Mouse (Mus musculus): ENCODE data around the gene Galnt17. TPM values are rescaled to one million over a fixed set of nuclear protein-coding genes. Genes with fewer than 3 reads are reported as not detected.
A peak's percentile ranks its signal among the peaks of the same experiment; 100 is the strongest.

Galnt17 gene
- polyA plus RNA-seq, 1 experiment from 2014 or later, result 4.6 TPM

GRCm38 (mm10) chr5:131007871-131008505 lies 300.3 kb downstream of the Galnt17 start:
- ATAC-seq (ENCODE audit: low FRiP score), result no peak
- no peak overlapping the region for H3K27ac ChIP-seq
- WGBS, result 75% methylated on average over 3 of the region's 3 CpGs

GRCm38 (mm10) chr5:131007198-131007597 lies 301.1 kb downstream of the Galnt17 start:
- H3K9ac ChIP-seq, result no peak overlapping the region
- no peaks in the 10 kb centered on the region for H3K27me3 ChIP-seq
- no peaks in the 10 kb centered on the region for H3K9me3 ChIP-seq (replicated peaks)
- H3K4me3 ChIP-seq, result no peak overlapping the region
- no peaks in the 10 kb centered on the region for H3K4me1 ChIP-seq
- no peak overlapping the region for H3K4me2 ChIP-seq (replicated peaks)
- H3K27ac ChIP-seq, result no peak overlapping the region
- no peaks in the 10 kb centered on the region for H3K36me3 ChIP-seq
- 66% methylated on average over 7 of the region's 7 CpGs for WGBS
- no peak for ATAC-seq (ENCODE audit: low FRiP score)

More at GRCm38 (mm10) chr5:131007871-131008505, 300.3 kb downstream of the Galnt17 start:
- H3K9ac ChIP-seq, result no peak overlapping the region
- no peaks in the 10 kb centered on the region for H3K36me3 ChIP-seq
- H3K4me2 ChIP-seq (replicated peaks), result no peak overlapping the region
- no peaks in the 10 kb centered on the region for H3K4me1 ChIP-seq
- H3K9me3 ChIP-seq (replicated peaks), result no peaks in the 10 kb centered on the region
- no peaks in the 10 kb centered on the region for H3K27me3 ChIP-seq
- no peak overlapping the region for H3K4me3 ChIP-seq

GRCm38 (mm10) chr5:131006524-131006923 lies 301.8 kb downstream of the Galnt17 start:
- Histone ChIP-seq H3K4me1 (no peaks in the 10 kb centered on the region), H3K4me3 (no peak overlapping the region), H3K9me3 (replicated peaks) (no peaks in the 10 kb centered on the region), H3K36me3 (no peaks in the 10 kb centered on the region), H3K4me2 (replicated peaks) (no peak overlapping the region), H3K27ac (no peak overlapping the region), H3K27me3 (no peaks in the 10 kb centered on the region), H3K9ac (no peak overlapping the region)
- ATAC-seq (ENCODE audit: low FRiP score), result no peak
- whole genome bisulfite sequencing, result 86% methylated on average over 3 of the region's 3 CpGs

- Histone ChIP-seq H3K9me3 (replicated peaks) (no peaks in the 10 kb centered on the region), H3K36me3 (no peaks in the 10 kb centered on the region), H3K4me2 (replicated peaks) (no peak overlapping the region), H3K9ac (no peak overlapping the region), H3K27ac (no peak overlapping the region), H3K27me3 (no peaks in the 10 kb centered on the region), H3K4me1 (no peaks in the 10 kb centered on the region), H3K4me3 (no peak overlapping the region)
- 89% methylated on average over 2 of the region's 2 CpGs for WGBS
- no peak for ATAC-seq (ENCODE audit: low FRiP score)
These were observed 307.7 kb downstream of the Galnt17 start for GRCm38 (mm10) chr5:131000572-131000971.

- no peaks in the 10 kb centered on the region for H3K4me1 ChIP-seq
- H3K9me3 ChIP-seq (replicated peaks), result no peaks in the 10 kb centered on the region
- WGBS, result 83% methylated on average over 8 of the region's 8 CpGs
- no peak for ATAC-seq (ENCODE audit: low FRiP score)
- H3K4me3 ChIP-seq, result no peak overlapping the region
- no peak overlapping the region for H3K4me2 ChIP-seq (replicated peaks)
- no peaks in the 10 kb centered on the region for H3K27me3 ChIP-seq
- no peak overlapping the region for H3K9ac ChIP-seq
- H3K27ac ChIP-seq, result no peak overlapping the region
- H3K36me3 ChIP-seq, result no peaks in the 10 kb centered on the region
These were observed 329.0 kb downstream of the Galnt17 start for GRCm38 (mm10) chr5:130979321-130979720.

- Histone ChIP-seq H3K27ac (no peak overlapping the region), H3K4me2 (replicated peaks) (no peak overlapping the region), H3K36me3 (no peaks in the 10 kb centered on the region), H3K4me1 (no peaks in the 10 kb centered on the region), H3K27me3 (no peaks in the 10 kb centered on the region), H3K4me3 (no peak overlapping the region), H3K9ac (no peak overlapping the region), H3K9me3 (replicated peaks) (no peaks in the 10 kb centered on the region)
- 74% methylated on average over 2 of the region's 2 CpGs for WGBS
- ATAC-seq (ENCODE audit: low FRiP score), result no peak
These were observed 329.4 kb downstream of the Galnt17 start for GRCm38 (mm10) chr5:130978871-130979270.

- no peak for ATAC-seq (ENCODE audit: low FRiP score)
- 91% methylated on average over 3 of the region's 3 CpGs for WGBS
These were observed 330.3 kb downstream of the Galnt17 start for GRCm38 (mm10) chr5:130977999-130978398.

GRCm38 (mm10) chr5:130952361-130952760 lies 355.9 kb downstream of the Galnt17 start:
- Histone ChIP-seq H3K4me2 (replicated peaks) (no peak overlapping the region), H3K27ac (no peak overlapping the region), H3K9ac (no peak overlapping the region), H3K4me3 (no peak overlapping the region), H3K27me3 (no peaks in the 10 kb centered on the region), H3K9me3 (replicated peaks) (0 out of 2 replicates have a peak, but pooled peaks cover 8% of the 10 kb centered on the region), H3K36me3 (no peaks in the 10 kb centered on the region), H3K4me1 (no peaks in the 10 kb centered on the region)
- no peak for ATAC-seq (ENCODE audit: low FRiP score)
- 77% methylated on average over 7 of the region's 7 CpGs for WGBS

More at GRCm38 (mm10) chr5:130977999-130978398, 330.3 kb downstream of the Galnt17 start:
- Histone ChIP-seq H3K36me3 (no peaks in the 10 kb centered on the region), H3K4me2 (replicated peaks) (no peak overlapping the region), H3K4me3 (no peak overlapping the region), H3K9me3 (replicated peaks) (no peaks in the 10 kb centered on the region), H3K4me1 (no peaks in the 10 kb centered on the region), H3K27me3 (no peaks in the 10 kb centered on the region), H3K9ac (no peak overlapping the region), H3K27ac (no peak overlapping the region)

- no peaks in the 10 kb centered on the region for H3K27me3 ChIP-seq
- H3K36me3 ChIP-seq, result no peaks in the 10 kb centered on the region
- no peak for ATAC-seq (ENCODE audit: low FRiP score)
- H3K4me3 ChIP-seq, result no peak overlapping the region
- H3K9ac ChIP-seq, result no peak overlapping the region
- no peak overlapping the region for H3K27ac ChIP-seq
- no peak overlapping the region for H3K4me2 ChIP-seq (replicated peaks)
- WGBS, result 41% methylated on average over 6 of the region's 6 CpGs
- H3K4me1 ChIP-seq, result no peaks in the 10 kb centered on the region
- H3K9me3 ChIP-seq (replicated peaks), result 0 out of 2 replicates have a peak, but pooled peaks cover 8% of the 10 kb centered on the region
These were observed 357.4 kb downstream of the Galnt17 start for GRCm38 (mm10) chr5:130950894-130951400.

GRCm38 (mm10) chr5:130950421-130950820 lies 357.9 kb downstream of the Galnt17 start:
- ATAC-seq (ENCODE audit: low FRiP score), result no peak
- 28% methylated on average over 4 of the region's 4 CpGs for WGBS
- Histone ChIP-seq H3K27ac (no peak overlapping the region), H3K9ac (no peak overlapping the region), H3K27me3 (no peaks in the 10 kb centered on the region), H3K9me3 (replicated peaks) (0 out of 2 replicates have a peak, but pooled peaks cover 8% of the 10 kb centered on the region), H3K4me1 (no peaks in the 10 kb centered on the region), H3K4me3 (no peak overlapping the region), H3K4me2 (replicated peaks) (no peak overlapping the region), H3K36me3 (no peaks in the 10 kb centered on the region)

GRCm38 (mm10) chr5:130949710-130950109 lies 358.6 kb downstream of the Galnt17 start:
- no peaks in the 10 kb centered on the region for H3K27me3 ChIP-seq
- ATAC-seq (ENCODE audit: low FRiP score), result no peak
- H3K9ac ChIP-seq, result no peak overlapping the region
- H3K4me3 ChIP-seq, result no peak overlapping the region
- no peaks in the 10 kb centered on the region for H3K4me1 ChIP-seq
- no peak overlapping the region for H3K4me2 ChIP-seq (replicated peaks)
- no peak overlapping the region for H3K27ac ChIP-seq
- 72% methylated on average over 1 of the region's 1 CpGs for WGBS
- 0 out of 2 replicates have a peak, but pooled peaks cover 8% of the 10 kb centered on the region for H3K9me3 ChIP-seq (replicated peaks)
- H3K36me3 ChIP-seq, result no peaks in the 10 kb centered on the region

GRCm38 (mm10) chr5:130938911-130939608 lies 369.2 kb downstream of the Galnt17 start:
- Histone ChIP-seq H3K4me3 (no peak overlapping the region), H3K4me2 (replicated peaks) (no peak overlapping the region), H3K27me3 (no peaks in the 10 kb centered on the region), H3K27ac (peak overlapping the region; percentile 57; the same call in 1 of the 2 replicates), H3K4me1 (peaks cover 12% of the 10 kb centered on the region), H3K36me3 (no peaks in the 10 kb centered on the region), H3K9ac (no peak overlapping the region), H3K9me3 (replicated peaks) (no peaks in the 10 kb centered on the region)
- no peak for ATAC-seq (ENCODE audit: low FRiP score)
- 13% methylated on average over 4 of the region's 4 CpGs for WGBS

All from hindbrain, embryonic 12.5 days (tissue).